Mouse (Mus musculus) CH12.LX (cell line): ENCODE data around the gene Immp2l. TPM values are rescaled to one million over a fixed set of nuclear protein-coding genes. Genes with fewer than 3 reads are reported as not detected.

ENCODE experiments used
- DNase-seq: peaks from one replicate; pipeline ENCODE4 v3.0.0-alpha.2; 2013; ENCODE audit errors: extremely low read depth
- H3K27ac ChIP-seq: 2 replicates; pipeline ENCODE4 v1.5.1; 2012; ENCODE audit warnings: low read depth, mild to moderate bottlenecking, control low read depth, moderate library complexity; ENCODE audit not compliant: insufficient read depth
- H3K27me3 ChIP-seq: replicated peaks from 2 replicates; pipeline ENCODE3; 2012; ENCODE audit warnings: inconsistent platforms
- H3K36me3 ChIP-seq, 2 experiments: replicated peaks in 1 of 2; 2 replicates each; pipeline versions ENCODE3 to v1.6.1; 2012; ENCODE audit warnings: inconsistent platforms in 1 of 2, low read length in 1 of 2, mild to moderate bottlenecking in 1 of 2, mixed read lengths in 1 of 2, moderate library complexity in 1 of 2; ENCODE audit not compliant: control insufficient read depth in 1 of 2, insufficient read depth in 1 of 2
- H3K4me1 ChIP-seq, 2 experiments: 2 replicates each; pipeline ENCODE4 v1.6.1; 2012; ENCODE audit warnings: inconsistent platforms in 1 of 2, moderate library complexity in 1 of 2; ENCODE audit not compliant: insufficient read depth in 2 of 2, control insufficient read depth in 1 of 2
- H3K4me2 ChIP-seq: 2 replicates; pipeline ENCODE4 v1.6.1; 2012; ENCODE audit warnings: low read depth, mild to moderate bottlenecking, control low read depth; ENCODE audit not compliant: poor library complexity, insufficient read depth, severe bottlenecking
- H3K4me3 ChIP-seq, 3 experiments: fragments of 150-350 bp in 1 of 3; sonication (generic) in 1 of 3; replicated peaks in 1 of 3; 2 replicates each; pipeline versions ENCODE3 to v1.5.1; 2011 to 2012; ENCODE audit warnings: low read depth in 2 of 3, low read length in 2 of 3, mild to moderate bottlenecking in 2 of 3, moderate library complexity in 2 of 3, control low read depth in 1 of 3, improper control_type of control experiment in 1 of 3, inconsistent platforms in 1 of 3, mixed read lengths in 1 of 3; ENCODE audit not compliant: poor library complexity in 1 of 3
- H3K79me2 ChIP-seq: replicated peaks from 2 replicates; pipeline ENCODE4 v1.6.1; 2012; ENCODE audit warnings: mild to moderate bottlenecking, moderate library complexity; ENCODE audit not compliant: control insufficient read depth, poor library complexity, insufficient read depth, severe bottlenecking; ENCODE audit errors: extremely low read depth
- H3K9ac ChIP-seq: 2 replicates; pipeline ENCODE4 v1.6.1; 2012; ENCODE audit warnings: low read depth, mild to moderate bottlenecking, control low read depth, moderate library complexity; ENCODE audit not compliant: insufficient read depth
- H3K9me3 ChIP-seq: replicated peaks from 2 replicates; pipeline ENCODE3; 2012; ENCODE audit warnings: low read length, inconsistent platforms, mixed read lengths
- BHLHE40 ChIP-seq: IDR thresholded peaks from 2 replicates; pipeline ENCODE4 v1.6.1; 2011; ENCODE audit warnings: mild to moderate bottlenecking, low read depth, low read length, improper control_type of control experiment
- CHD1 ChIP-seq: IDR thresholded peaks from 2 replicates; pipeline ENCODE4 v1.6.1; 2012; ENCODE audit warnings: low read depth, low read length, improper control_type of control experiment, inconsistent platforms
- CHD2 ChIP-seq: IDR thresholded peaks from 2 replicates; pipeline ENCODE4 v1.6.1; 2011; ENCODE audit warnings: low read length, improper control_type of control experiment
- ELF1 ChIP-seq: IDR thresholded peaks from 2 replicates; pipeline ENCODE4 v1.6.1; 2014; ENCODE audit warnings: low read depth, mild to moderate bottlenecking, inconsistent platforms, low read length, improper control_type of control experiment
- EP300 ChIP-seq: IDR thresholded peaks from 2 replicates; pipeline ENCODE4 v1.6.1; 2011; ENCODE audit warnings: low read length, improper control_type of control experiment
- GABPA ChIP-seq: IDR thresholded peaks from 2 replicates; pipeline ENCODE4 v1.6.1; 2012; ENCODE audit warnings: low read depth, low read length, improper control_type of control experiment, inconsistent platforms; ENCODE audit not compliant: insufficient replicate concordance
- IRF4 ChIP-seq: IDR thresholded peaks from 2 replicates; pipeline ENCODE4 v1.6.1; 2014; ENCODE audit warnings: low read depth, mild to moderate bottlenecking, inconsistent platforms, low read length, improper control_type of control experiment
- JUN ChIP-seq: IDR thresholded peaks from 2 replicates; pipeline ENCODE4 v1.6.1; 2011; ENCODE audit warnings: low read depth, mild to moderate bottlenecking, low read length, improper control_type of control experiment, moderate library complexity; ENCODE audit not compliant: insufficient read depth
- KAT2A ChIP-seq: IDR thresholded peaks from 2 replicates; pipeline ENCODE4 v1.6.1; 2012; ENCODE audit warnings: low read length, improper control_type of control experiment, inconsistent platforms; ENCODE audit not compliant: insufficient replicate concordance
- MAX ChIP-seq: IDR thresholded peaks from 2 replicates; pipeline ENCODE4 v1.6.1; 2011; ENCODE audit warnings: low read length, improper control_type of control experiment
- MAZ ChIP-seq: IDR thresholded peaks from 2 replicates; pipeline ENCODE4 v1.6.1; 2012; ENCODE audit warnings: low read depth, mild to moderate bottlenecking, inconsistent platforms, low read length, improper control_type of control experiment, moderate library complexity
- MEF2A ChIP-seq: IDR thresholded peaks from 2 replicates; pipeline ENCODE4 v1.6.1; 2014; ENCODE audit warnings: low read depth, mild to moderate bottlenecking, inconsistent platforms, low read length, improper control_type of control experiment, borderline replicate concordance
- PAX5 ChIP-seq: IDR thresholded peaks from 2 replicates; pipeline ENCODE4 v1.6.1; 2012; ENCODE audit warnings: low read length, inconsistent platforms, mixed read lengths
- POLR2A ChIP-seq: IDR thresholded peaks from 2 replicates; pipeline ENCODE4 v1.6.1; 2011; ENCODE audit warnings: low read depth, mild to moderate bottlenecking, improper control_type of control experiment, low read length
- SMC3 ChIP-seq: IDR thresholded peaks from 2 replicates; pipeline ENCODE4 v1.6.1; 2011; ENCODE audit warnings: low read depth, low read length, improper control_type of control experiment
- USF2 ChIP-seq: conservative IDR thresholded peaks from 2 replicates; pipeline ENCODE4 v1.6.1; 2011; ENCODE audit warnings: low read depth, low read length, improper control_type of control experiment
- ZC3H11A ChIP-seq: IDR thresholded peaks from 2 replicates; pipeline ENCODE4 v1.6.1; 2012; ENCODE audit warnings: low read depth, mild to moderate bottlenecking, inconsistent platforms, low read length, improper control_type of control experiment
- ZMIZ1 ChIP-seq: IDR thresholded peaks from 2 replicates; pipeline ENCODE4 v1.6.1; 2012; ENCODE audit warnings: low read depth, mild to moderate bottlenecking, inconsistent platforms, low read length, improper control_type of control experiment
- ZNF384 ChIP-seq: IDR thresholded peaks from 2 replicates; pipeline ENCODE4 v1.6.1; 2012; ENCODE audit warnings: low read depth, low read length, improper control_type of control experiment, inconsistent platforms
- dilution Hi-C: fragments of 300-500 bp; cut with MboI; formaldehyde crosslinking; loops from 2 replicates; pipeline ENCODE4 v1.14.3; 2020; ENCODE audit warnings: low sequenced_read_pairs; ENCODE audit not compliant: extremely low pct_unique_long_range_greater_than_20kb, extremely low pct_ligation_motif_present
- in situ Hi-C: fragments of 300-500 bp; cut with MboI; formaldehyde crosslinking; loops from 3 replicates; pipeline ENCODE4 v1.14.3; 2019; ENCODE audit warnings: low sequenced_read_pairs, low pct_ligation_motif_present, low pct_unique_long_range_greater_than_20kb, mixed read lengths
- polyA plus RNA-seq: library from polyadenylated mRNA; unstranded; fragments of >175 nt; gene quantifications from 2 replicates; pipeline ENCODE4 v1.2.1, GENCODE M21; 2012; ENCODE audit warnings: low read depth; ENCODE audit not compliant: insufficient read length
- total RNA-seq, 2 experiments: library from RNA; depleted of rRNA; stranded (reverse); fragments of 300-350 nt in 1 of 2; fragments of >200 nt in 1 of 2; gene quantifications; 2 replicates each; pipeline ENCODE4 v1.2.3; 2012 to 2014

The Immp2l gene
- total and polyA plus RNA-seq, 3 experiments = 4.8 to 16.5 (median 9.9) TPM

DNA sequence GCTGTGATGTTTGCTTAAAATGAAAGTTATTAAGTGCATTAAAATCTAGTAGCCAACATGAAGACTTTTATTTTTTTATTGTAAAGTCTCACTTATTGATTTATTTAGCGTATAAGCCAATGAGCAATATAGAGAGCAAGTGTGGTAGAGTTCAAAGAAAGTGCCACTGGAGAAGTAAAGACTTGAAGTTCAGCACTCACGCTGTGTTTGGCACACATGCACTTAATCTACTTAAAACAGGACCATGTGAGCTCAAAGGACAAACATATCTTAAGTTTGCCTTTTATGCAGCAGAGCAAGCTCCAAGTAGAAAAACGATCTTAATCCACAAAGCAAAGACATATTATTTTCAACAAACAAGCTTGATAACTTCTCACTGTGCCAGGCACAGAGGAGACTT lies 533.9 kb downstream of the Immp2l start:
- H3K4me3 ChIP-seq = no peak overlapping the region
- in situ Hi-C loops = no loop called here
- H3K36me3 ChIP-seq = no peaks in the 10 kb centered on the region
- dilution Hi-C loops = no loop called here
- no peak overlapping the region for H3K27ac ChIP-seq
- H3K9ac ChIP-seq = no peak overlapping the region
- DNase-seq = no peak
- H3K27me3 ChIP-seq = no peaks in the 10 kb centered on the region
- H3K4me1 ChIP-seq = peaks cover 0 to 38% of the 10 kb centered on the region in 2 experiments; a peak in 2 of 4 replicates
- H3K9me3 ChIP-seq = no peaks in the 10 kb centered on the region
- H3K4me2 ChIP-seq = no peak overlapping the region
- H3K79me2 ChIP-seq = no peaks in the 10 kb centered on the region
- TF ChIP-seq IRF4 (no peak), GABPA (no peak), ELF1 (no peak), JUN (no peak), POLR2A (no peak)

DNA sequence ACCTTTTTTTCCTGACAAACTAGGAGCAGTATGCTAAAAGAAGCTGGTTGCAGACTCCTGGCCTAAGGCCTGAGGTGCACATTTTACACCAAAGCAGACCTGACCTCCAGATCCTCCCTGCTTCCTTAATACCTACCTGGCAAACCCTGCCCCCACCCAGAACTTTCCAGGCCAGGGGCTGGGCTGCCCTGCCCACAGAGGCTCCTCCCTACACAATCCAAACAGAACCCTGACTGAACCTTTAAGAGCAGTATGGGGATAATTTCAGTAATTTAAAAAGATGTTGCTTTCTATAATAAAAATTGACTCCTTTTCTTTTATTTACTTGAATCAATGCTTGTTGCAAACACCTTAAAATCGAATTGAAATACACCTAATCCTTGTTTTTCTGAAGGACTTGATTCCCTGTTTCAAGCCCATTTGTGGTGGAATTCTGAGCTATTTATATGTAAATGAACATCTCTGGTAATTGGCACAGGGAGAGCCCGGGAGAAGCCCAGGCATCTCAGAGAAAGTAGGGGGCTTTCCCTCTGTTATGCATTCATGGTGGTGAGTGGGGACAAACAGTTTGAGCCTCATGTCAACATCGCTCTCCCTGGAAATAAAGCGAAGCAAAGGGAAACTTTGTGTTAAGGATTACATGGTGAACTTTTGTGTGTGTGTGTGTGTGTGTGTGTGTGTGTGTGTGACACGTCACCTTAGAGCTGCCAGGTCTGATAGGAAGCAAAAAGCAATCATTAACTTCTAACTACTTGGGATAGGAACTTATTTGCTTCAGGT lies 535.3 kb downstream of the Immp2l start:
- Histone ChIP-seq H3K9me3 (no peaks in the 10 kb centered on the region), H3K79me2 (no peaks in the 10 kb centered on the region)
- TF ChIP-seq ELF1 (no peak), CHD2 (no peak), PAX5 (no peak), MAX (no peak)
- TF ChIP-seq, all 38 proteins: peak for 0
- Histone ChIP-seq H3K27ac (no peak overlapping the region), H3K36me3 (no peaks in the 10 kb centered on the region), H3K9ac (no peak overlapping the region), H3K4me3 (no peak overlapping the region), H3K4me2 (no peak overlapping the region), H3K4me1 (peaks cover 0 to 38% of the 10 kb centered on the region in 2 experiments; a peak in 2 of 4 replicates), H3K27me3 (no peaks in the 10 kb centered on the region)
- dilution Hi-C loops (no loop called here), in situ Hi-C loops (no loop called here)
- DNase-seq = peak; percentile 22

- no peak overlapping the region for H3K27ac ChIP-seq
- H3K4me2 ChIP-seq = no peak overlapping the region
- no peaks in the 10 kb centered on the region for H3K79me2 ChIP-seq
- H3K27me3 ChIP-seq = no peaks in the 10 kb centered on the region
- H3K36me3 ChIP-seq = no peaks in the 10 kb centered on the region
- peaks cover 0 to 22% of the 10 kb centered on the region in 2 experiments; a peak in 2 of 4 replicates for H3K4me1 ChIP-seq
- H3K4me3 ChIP-seq = no peak overlapping the region
- peak; percentile 27 for DNase-seq
- no peak overlapping the region for H3K9ac ChIP-seq
- H3K9me3 ChIP-seq = no peaks in the 10 kb centered on the region
- dilution Hi-C loops (no loop called here), in situ Hi-C loops (no loop called here)
- TF ChIP-seq MAZ = no peak
- no peak for TF ChIP-seq ZNF384
- TF ChIP-seq SMC3 = no peak
- no peak for TF ChIP-seq CHD1
- TF ChIP-seq ZMIZ1 = no peak
- no peak for TF ChIP-seq POLR2A
- no peak for TF ChIP-seq EP300
- no peak for TF ChIP-seq USF2
- no peak for TF ChIP-seq BHLHE40
- no peak for TF ChIP-seq ZC3H11A
- no peak for TF ChIP-seq KAT2A
- no peak for TF ChIP-seq MAX
- TF ChIP-seq MEF2A = no peak
These were observed 541.9 kb downstream of the Immp2l start for GRCm38 (mm10) chr12:41565540-41566432.
